Mouse (Mus musculus) olfactory bulb, adult 2 months (tissue): ENCODE data around the gene Polr3h.
A peak's percentile ranks its signal among the peaks of the same experiment; 100 is the strongest.

Experiments
- CTCF ChIP-seq: fragments of 200-500 bp; IDR thresholded peaks from 2 replicates; pipeline ENCODE4 v1.5.1; 2012; ENCODE audit warnings: low read depth, mild to moderate bottlenecking, low read length, moderate library complexity; ENCODE audit not compliant: insufficient read depth
- POLR2A ChIP-seq: fragments of 200-500 bp; IDR thresholded peaks from 2 replicates; pipeline ENCODE4 v1.6.1; 2012; ENCODE audit warnings: mild to moderate bottlenecking, low read depth, low read length, moderate library complexity; ENCODE audit not compliant: insufficient read depth

GRCm38 (mm10) chr15:81938246-81938645 is 12.2 kb upstream of the Polr3h start:
- TF ChIP-seq POLR2A (no peak), CTCF (peak; percentile 53; the same call in 1 of the 2 replicates)
